Mouse (Mus musculus): ENCODE results near the gene Gdf7.

- TF ChIP-seq EP300 (IDR thresholded peaks at IDR 0.05; ENCODE audit: low read depth) (no peak), CTCF (IDR thresholded peaks at IDR 0.05; ENCODE audit: low read depth) (no peak)
Measured at GRCm38 (mm10) chr12:8339591-8340319, 38.0 kb upstream of the Gdf7 start.

All from liver, embryonic 14.5 days (tissue).